ENCODE assay signal across 8 mouse cellular contexts in genomic region chr7:49462328-49462811, GRCm38 (mm10).
DNase-seq lines count a peak whose midpoint lies in the region; ATAC-seq lines count a peak whose summit lies in the region.

No protein-coding gene starts in this region.

- ATAC-seq in lung, embryonic 15.5 days (ENCODE audit: borderline replicate concordance, extremely low read depth, low FRiP score, low TSS enrichment), result no peak
- no peak for ATAC-seq in cerebellum, adult (ENCODE audit: insufficient number of reproducible peaks, low FRiP score, low TSS enrichment)

- H3K9ac ChIP-seq in lung, embryonic 15.5 days, result 0 out of 2 replicates have a peak overlapping the region, but pooled peaks have one; percentile 5

- no peaks in the 10 kb centered on the region for H3K27me3 ChIP-seq in lung, embryonic 15.5 days

- no peaks in the 10 kb centered on the region for H3K9me3 ChIP-seq in lung, embryonic 15.5 days

- peak overlapping the region; percentile 70 for H3K27ac ChIP-seq in lung, embryonic 15.5 days

- peak overlapping the region; percentile 29 for H3K4me3 ChIP-seq in lung, embryonic 15.5 days

- WGBS in lung, embryonic 15.5 days, result 9% methylated on average over 10 of the region's 10 CpGs

- intact Hi-C loops in heart, postnatal 36 days (cut with DNase I), result no loop called here

- H3K4me2 ChIP-seq in lung, embryonic 15.5 days, result peak overlapping the region; percentile 49

- DNase-seq in B cell, adult 2 months, result peak; percentile 60 to 68
- DNase-seq in MEL-GATA-1-ER (ENCODE audit: extremely low read depth, low read depth) (peak; percentile 74), adipocyte (ENCODE audit: low spot score) (no peak)
- peak; percentile 13 to 32 for DNase-seq in heart, postnatal 36 days
- DNase-seq in thymus, postnatal 14 days, result peak; percentile 13
- no peak for DNase-seq in right cerebral cortex, postnatal 25 days

- H3K4me1 ChIP-seq in lung, embryonic 15.5 days, result 0 out of 2 replicates have a peak, but pooled peaks cover 3% of the 10 kb centered on the region

- H3K36me3 ChIP-seq in lung, embryonic 15.5 days, result peaks cover 10% of the 10 kb centered on the region

Comparison
In these comparisons a context has a peak if more than half of its experiments do, and no peak if none do; other contexts are left out.
1. DNase-seq: peak in B cell, adult 2 months (2 of 2), MEL-GATA-1-ER (single experiment), heart, postnatal 36 days (2 of 2) and thymus, postnatal 14 days (single experiment); none in adipocyte (single experiment) and right cerebral cortex, postnatal 25 days (single experiment).